Mouse (Mus musculus) 3T3-L1 (cell line): ENCODE results near the gene 4931406P16Rik.
"Not testable (repeated sequence)": the region's sequence is repeated elsewhere in the genome, so short reads cannot be mapped to it uniquely, and the experiment has no call there.

ENCODE experiments used
- DNase-seq: peaks from one replicate; pipeline ENCODE4 v3.0.0-alpha.2; 2015; ENCODE audit warnings: low read depth, low spot score

The 4931406P16Rik gene

DNA sequence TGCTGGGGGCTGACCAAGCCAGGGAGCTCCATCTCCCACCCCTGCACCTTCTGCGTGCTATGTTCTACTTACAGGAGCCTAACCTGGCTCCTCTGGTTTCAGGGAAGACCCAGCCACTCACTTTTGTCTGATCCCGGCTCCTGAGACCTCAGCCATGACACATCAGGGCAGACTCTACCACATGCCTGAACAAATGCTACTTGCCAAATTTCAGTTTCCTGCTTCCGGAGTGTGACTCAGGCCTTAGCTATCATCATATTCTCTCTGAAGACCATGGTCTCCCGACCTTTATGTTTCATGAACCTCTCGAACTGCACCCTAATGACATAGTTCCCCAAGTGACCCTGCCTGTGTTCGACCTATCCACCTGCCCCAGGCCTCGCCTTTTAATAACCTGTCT lies 100.1 kb downstream of the 4931406P16Rik start:
- peak; percentile 75 for DNase-seq

GRCm38 (mm10) chr7:34208027-34208745 lies 105.2 kb downstream of the 4931406P16Rik start:
- DNase-seq: peak; percentile 20

- DNase-seq: no peak
These were observed 107.0 kb downstream of the 4931406P16Rik start for GRCm38 (mm10) chr7:34206331-34206730.

DNA sequence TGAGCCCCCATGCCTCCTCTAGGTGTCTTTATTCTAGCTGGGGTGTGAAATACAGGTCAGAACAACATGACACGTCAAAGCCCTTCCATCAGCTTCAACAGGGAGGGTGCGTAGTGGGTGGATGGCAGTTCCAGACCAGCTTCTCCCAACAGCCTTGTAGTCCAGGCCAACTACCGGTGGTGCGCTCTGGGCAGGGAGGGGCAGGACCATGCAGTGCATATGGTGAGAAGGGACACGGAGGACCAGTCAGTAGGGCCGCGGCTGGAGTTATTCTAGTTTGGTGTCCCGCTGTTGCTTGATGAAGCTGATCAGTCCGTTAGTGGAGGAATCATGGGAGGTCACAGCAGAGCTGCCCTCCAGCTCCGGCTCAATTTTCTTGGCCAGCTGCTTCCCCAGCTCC lies 111.2 kb downstream of the 4931406P16Rik start:
- DNase-seq: not testable (repeated sequence)

- DNase-seq: no peak
These were observed 112.5 kb downstream of the 4931406P16Rik start for GRCm38 (mm10) chr7:34200829-34201228.

DNA sequence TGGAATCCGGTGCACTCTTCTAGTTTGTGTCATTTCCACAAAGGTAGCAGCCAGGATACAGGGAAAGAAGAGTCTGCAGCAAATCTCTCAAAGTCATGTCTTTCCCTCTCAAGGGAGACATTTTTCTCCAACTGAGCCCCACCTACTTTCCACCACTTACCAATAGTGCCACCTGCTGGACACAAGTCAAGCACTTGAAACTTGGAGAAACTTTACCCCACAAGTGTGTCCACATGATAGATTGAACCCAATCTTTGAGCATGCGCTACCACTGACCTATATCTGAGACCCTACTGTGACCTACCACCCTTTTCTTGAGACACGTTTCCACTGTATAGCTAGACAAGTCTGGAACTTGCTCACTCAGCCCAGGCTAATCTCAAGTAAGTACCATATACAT lies 115.0 kb downstream of the 4931406P16Rik start:
- DNase-seq: peak; percentile 72

- peak; percentile 81 for DNase-seq
These were observed 116.9 kb downstream of the 4931406P16Rik start, which contains the start of gene Pdcd2l for GRCm38 (mm10) chr7:34196132-34197128. Gene Pdcd2l (minus strand): TSS chr7:34196661.

GRCm38 (mm10) chr7:34195632-34196031 lies 117.7 kb downstream of the 4931406P16Rik start:
- peak; percentile 63 for DNase-seq

DNA sequence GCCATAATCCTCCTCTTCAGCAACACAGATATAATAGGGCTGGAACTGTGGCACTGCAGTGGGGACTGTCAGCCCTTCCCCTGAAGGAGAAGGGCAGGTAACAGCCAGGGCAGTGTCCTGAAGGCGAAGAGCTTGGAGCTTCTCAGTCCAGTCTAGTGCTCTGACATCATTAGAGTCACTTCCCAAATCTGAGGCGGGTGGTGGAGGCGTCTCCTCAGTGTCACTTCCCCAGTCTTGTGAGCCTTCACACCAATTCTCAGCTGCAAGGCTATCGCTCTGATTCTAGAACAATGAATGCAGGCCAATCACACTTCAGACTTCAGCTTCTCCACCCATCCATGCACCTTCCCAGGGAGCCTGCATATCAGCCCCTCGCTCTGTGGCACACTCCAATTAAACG lies 120.5 kb downstream of the 4931406P16Rik start:
- DNase-seq: no peak

DNA sequence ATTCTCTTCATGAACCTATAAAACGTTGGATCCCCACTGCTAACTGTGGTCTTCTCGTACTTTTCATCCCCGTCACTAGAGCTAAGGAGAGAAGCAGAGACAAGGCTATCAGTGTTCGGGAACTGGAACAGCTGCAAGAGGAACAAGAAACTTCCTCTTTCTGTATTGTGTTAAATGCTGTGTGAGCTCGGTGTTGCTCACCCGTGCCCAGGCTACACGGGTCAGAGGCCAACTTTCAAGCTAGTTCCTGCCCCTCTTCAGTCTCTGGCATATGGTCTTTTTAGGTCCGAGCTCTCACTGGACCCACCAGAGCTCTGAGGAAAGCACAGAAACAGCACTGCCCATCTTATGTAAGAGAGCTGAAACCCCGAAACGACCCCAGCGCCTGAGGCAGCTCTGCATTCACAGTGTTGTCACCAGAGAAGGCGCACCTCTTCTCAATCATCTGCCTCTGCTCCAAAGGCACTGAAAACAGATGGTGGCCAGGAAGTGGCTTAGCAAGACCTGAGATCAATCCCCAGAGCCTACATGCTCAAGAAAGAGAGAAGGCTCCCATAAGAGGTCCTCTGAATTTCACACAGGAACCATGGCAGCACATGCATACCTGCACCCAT lies 123.9 kb downstream of the 4931406P16Rik start:
- no peak for DNase-seq
